Mouse (Mus musculus): Measurements from ENCODE around the gene Ap4m1. TPM values are rescaled to one million over a fixed set of nuclear protein-coding genes. Genes with fewer than 3 reads are reported as not detected.
"Not testable (repeated sequence)": the region's sequence is repeated elsewhere in the genome, so short reads cannot be mapped to it uniquely, and the experiment has no call there.

Ap4m1 gene
- polyA plus RNA-seq, 1 experiment = not detected

GRCm38 (mm10) chr5:138193771-138194727 is 22.2 kb downstream of the Ap4m1 start, which contains the start of gene Mblac1:
TSS of gene Mblac1 (plus strand) at chr5:138194314.
- peaks cover 3% of the 10 kb centered on the region; the same call in 1 of the 2 replicates for H3K4me1 ChIP-seq (ENCODE audit: control insufficient read depth, insufficient read depth, low read length)
- TF ChIP-seq CTCF (IDR thresholded peaks at IDR 0.05; ENCODE audit: insufficient read depth, low read depth, low read length) = no peak
- 0 out of 2 replicates have a peak, but pooled peaks have one; percentile 49 for TF ChIP-seq POLR2A (IDR thresholded peaks at IDR 0.05; ENCODE audit: insufficient read depth, low read depth, low read length)
- WGBS = 3% methylated on average over 54 of the region's 54 CpGs
- H3K4me3 ChIP-seq (ENCODE audit: insufficient read depth, low read depth, low read length) = peak within 1 kb of the TSS; percentile 79
- H3K27ac ChIP-seq (ENCODE audit: insufficient read depth, low read depth, low read length) = peak within 1 kb of the TSS; percentile 94

GRCm38 (mm10) chr5:138194755-138195345 is 23.0 kb downstream of the Ap4m1 start:
- under 1% methylated on average over 29 of the region's 29 CpGs for WGBS
- peak overlapping the region; percentile 79 for H3K4me3 ChIP-seq (ENCODE audit: insufficient read depth, low read depth, low read length)
- H3K4me1 ChIP-seq (ENCODE audit: control insufficient read depth, insufficient read depth, low read length) = peaks cover 3% of the 10 kb centered on the region; the same call in 1 of the 2 replicates
- TF ChIP-seq POLR2A (IDR thresholded peaks at IDR 0.05; ENCODE audit: insufficient read depth, low read depth, low read length) (no peak), CTCF (IDR thresholded peaks at IDR 0.05; ENCODE audit: insufficient read depth, low read depth, low read length) (no peak)
- H3K27ac ChIP-seq (ENCODE audit: insufficient read depth, low read depth, low read length) = peak overlapping the region; percentile 94

DNA sequence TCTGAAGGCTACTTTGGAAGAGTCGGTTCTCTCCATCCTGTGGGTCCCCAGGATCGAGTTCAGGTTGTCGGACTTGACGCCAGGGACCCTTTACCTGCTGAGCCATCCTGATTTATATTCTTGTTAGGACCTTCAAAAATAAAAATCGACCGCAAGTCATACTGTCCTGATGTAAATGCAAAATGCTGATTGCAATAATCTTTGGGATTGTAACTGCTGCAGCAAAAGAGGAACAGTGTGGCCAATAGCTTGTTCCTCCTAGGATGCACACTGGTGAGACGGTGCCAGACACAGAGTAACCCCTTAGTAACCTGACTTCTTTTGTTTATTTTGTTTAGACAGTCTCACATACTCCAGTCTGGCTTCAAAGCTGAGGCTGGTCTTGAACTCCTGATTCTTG is 23.7 kb downstream of the Ap4m1 start:
- Histone ChIP-seq H3K4me1 (ENCODE audit: control insufficient read depth, insufficient read depth, low read length) (peaks cover 3% of the 10 kb centered on the region; the same call in 1 of the 2 replicates), H3K4me3 (ENCODE audit: insufficient read depth, low read depth, low read length) (peak overlapping the region; percentile 79; the same call in 1 of the 2 replicates), H3K27ac (ENCODE audit: insufficient read depth, low read depth, low read length) (peak overlapping the region; percentile 94; the same call in 1 of the 2 replicates)
- 41% methylated on average over 7 of the region's 7 CpGs for WGBS
- TF ChIP-seq CTCF (IDR thresholded peaks at IDR 0.05; ENCODE audit: insufficient read depth, low read depth, low read length) (no peak), POLR2A (IDR thresholded peaks at IDR 0.05; ENCODE audit: insufficient read depth, low read depth, low read length) (no peak)

DNA sequence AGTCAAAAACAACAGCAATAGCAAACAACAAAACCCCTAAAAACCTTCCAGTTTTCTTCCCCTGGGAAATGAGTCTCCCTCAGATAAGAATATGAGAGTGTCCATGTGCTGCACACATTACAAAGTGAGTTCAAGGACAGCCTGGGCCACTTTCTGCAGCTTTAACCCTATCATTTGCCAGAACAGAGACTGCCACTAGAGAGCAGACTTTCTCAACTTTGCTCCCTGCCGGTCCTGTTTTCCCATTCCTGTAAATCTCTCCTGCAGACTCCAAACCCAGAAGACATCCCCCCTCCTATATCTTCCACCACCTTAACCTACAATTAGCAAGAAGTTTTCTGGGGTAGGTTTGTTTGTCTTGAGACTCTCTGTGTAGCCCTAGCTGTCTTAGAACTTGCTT is 27.8 kb downstream of the Ap4m1 start:
- TF ChIP-seq POLR2A (IDR thresholded peaks at IDR 0.05; ENCODE audit: insufficient read depth, low read depth, low read length) (no peak), CTCF (IDR thresholded peaks at IDR 0.05; ENCODE audit: insufficient read depth, low read depth, low read length) (no peak)
- WGBS = 0% methylated on average over 1 of the region's 1 CpGs
- Histone ChIP-seq H3K4me3 (ENCODE audit: insufficient read depth, low read depth, low read length) (no peak overlapping the region), H3K27ac (ENCODE audit: insufficient read depth, low read depth, low read length) (no peak overlapping the region), H3K4me1 (ENCODE audit: control insufficient read depth, insufficient read depth, low read length) (peaks cover 3% of the 10 kb centered on the region; the same call in 1 of the 2 replicates)

GRCm38 (mm10) chr5:138202086-138202485 is 30.3 kb downstream of the Ap4m1 start:
- WGBS = 93% methylated on average over 3 of the region's 3 CpGs
- TF ChIP-seq POLR2A (IDR thresholded peaks at IDR 0.05; ENCODE audit: insufficient read depth, low read depth, low read length) (no peak), CTCF (IDR thresholded peaks at IDR 0.05; ENCODE audit: insufficient read depth, low read depth, low read length) (no peak)
- Histone ChIP-seq H3K4me3 (ENCODE audit: insufficient read depth, low read depth, low read length) (no peak overlapping the region), H3K4me1 (ENCODE audit: control insufficient read depth, insufficient read depth, low read length) (no peaks in the 10 kb centered on the region), H3K27ac (ENCODE audit: insufficient read depth, low read depth, low read length) (no peak overlapping the region)

- no peak overlapping the region for H3K27ac ChIP-seq (ENCODE audit: insufficient read depth, low read depth, low read length)
- H3K4me1 ChIP-seq (ENCODE audit: control insufficient read depth, insufficient read depth, low read length) = no peaks in the 10 kb centered on the region
- WGBS = 78% methylated on average over 1 of the region's 1 CpGs
- TF ChIP-seq POLR2A (IDR thresholded peaks at IDR 0.05; ENCODE audit: insufficient read depth, low read depth, low read length) (no peak), CTCF (IDR thresholded peaks at IDR 0.05; ENCODE audit: insufficient read depth, low read depth, low read length) (no peak)
- no peak overlapping the region for H3K4me3 ChIP-seq (ENCODE audit: insufficient read depth, low read depth, low read length)
Observed at GRCm38 (mm10) chr5:138207253-138207652, 35.5 kb downstream of the Ap4m1 start.

GRCm38 (mm10) chr5:138207873-138208272 is 36.1 kb downstream of the Ap4m1 start:
- Histone ChIP-seq H3K4me3 (ENCODE audit: insufficient read depth, low read depth, low read length) (no peak overlapping the region), H3K4me1 (ENCODE audit: control insufficient read depth, insufficient read depth, low read length) (no peaks in the 10 kb centered on the region), H3K27ac (ENCODE audit: insufficient read depth, low read depth, low read length) (no peak overlapping the region)
- WGBS = 85% methylated on average over 4 of the region's 4 CpGs
- TF ChIP-seq POLR2A (IDR thresholded peaks at IDR 0.05; ENCODE audit: insufficient read depth, low read depth, low read length) (no peak), CTCF (IDR thresholded peaks at IDR 0.05; ENCODE audit: insufficient read depth, low read depth, low read length) (no peak)

- not testable (repeated sequence) for H3K4me3 ChIP-seq (ENCODE audit: insufficient read depth, low read depth, low read length); H3K4me1 ChIP-seq (ENCODE audit: control insufficient read depth, insufficient read depth, low read length); H3K27ac ChIP-seq (ENCODE audit: insufficient read depth, low read depth, low read length)
- WGBS = 91% methylated on average over 13 of the region's 13 CpGs
Observed at GRCm38 (mm10) chr5:138216632-138217031, 44.8 kb downstream of the Ap4m1 start.

GRCm38 (mm10) chr5:138219864-138220263 is 48.1 kb downstream of the Ap4m1 start:
- Histone ChIP-seq H3K27ac (ENCODE audit: insufficient read depth, low read depth, low read length) (no peak overlapping the region), H3K4me3 (ENCODE audit: insufficient read depth, low read depth, low read length) (no peak overlapping the region), H3K4me1 (ENCODE audit: control insufficient read depth, insufficient read depth, low read length) (no peaks in the 10 kb centered on the region)
- WGBS = 45% methylated on average over 2 of the region's 2 CpGs
- TF ChIP-seq POLR2A (IDR thresholded peaks at IDR 0.05; ENCODE audit: insufficient read depth, low read depth, low read length) (no peak), CTCF (IDR thresholded peaks at IDR 0.05; ENCODE audit: insufficient read depth, low read depth, low read length) (no peak)

Measured in olfactory bulb, adult 2 months (tissue).